Mouse (Mus musculus): Measurements from ENCODE around the gene Gm20388.

- no peak for TF ChIP-seq CTCF (IDR thresholded peaks at IDR 0.05; ENCODE audit: borderline replicate concordance, extremely low read depth, insufficient read depth, insufficient read length)
- no peak for TF ChIP-seq POLR2A (IDR thresholded peaks at IDR 0.05; ENCODE audit: borderline replicate concordance, extremely low read depth, insufficient read depth, insufficient read length, poor library complexity, severe bottlenecking)
Measured at GRCm38 (mm10) chr8:123788416-123789170, 3878.0 kb downstream of the Gm20388 start.

Data from brain, embryonic 14.5 days (tissue).